Mouse (Mus musculus) frontal cortex, postnatal 14 days (tissue): ENCODE measurements at regions not wholly inside any gene's neighbourhood (a gene's known extent, or its start where the extent isn't known, plus 50 kb on each side); places are given as distances from the start of the nearest gene placed in this dataset.

ENCODE experiments used
- DNase-seq, 2 experiments: peaks; one replicate each; pipeline ENCODE4 v3.0.0; 2022; ENCODE audit warnings: low spot score in 2 of 2

DNA sequence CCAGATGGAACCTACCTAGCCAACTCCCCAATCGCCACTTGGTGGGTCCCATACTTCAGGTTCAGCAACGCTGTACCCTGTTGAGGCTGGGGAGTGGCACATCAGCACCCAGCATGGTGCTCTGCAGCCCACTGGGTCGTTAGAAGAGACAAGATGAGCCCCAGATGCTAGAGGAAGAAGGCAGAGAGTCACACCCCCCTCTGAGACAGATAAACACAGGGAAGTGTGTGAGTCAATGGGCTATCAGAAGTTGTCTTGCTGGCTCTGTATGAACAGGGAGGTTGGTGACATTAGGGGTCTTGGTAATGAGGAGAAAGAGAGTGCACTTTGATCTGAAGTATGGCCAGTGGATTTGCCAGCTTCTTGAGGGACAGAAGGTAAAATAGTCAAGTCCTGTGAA, 101.7 kb upstream of the Mki67 start:
- DNase-seq = no peak

DNA sequence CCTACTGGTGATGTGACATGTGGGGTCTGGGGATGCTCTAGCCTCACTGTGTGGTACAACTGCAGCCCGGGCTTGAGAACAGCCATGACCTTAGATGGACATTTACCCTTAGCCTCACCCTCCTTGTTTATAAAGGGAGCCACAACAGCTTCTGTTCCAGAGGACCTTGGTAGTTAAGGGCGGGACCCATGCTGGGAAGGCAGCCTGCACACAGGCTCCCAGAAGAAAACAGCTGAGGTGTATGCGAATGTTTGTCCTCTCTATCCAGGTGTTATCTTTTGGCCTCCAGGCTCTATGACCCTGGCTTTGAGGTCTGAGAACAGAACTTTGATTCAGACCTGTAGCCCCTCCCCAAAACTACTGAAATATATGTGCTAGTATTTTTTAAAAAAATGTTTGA, 102.1 kb upstream of the Mki67 start:
- DNase-seq = no peak

DNA sequence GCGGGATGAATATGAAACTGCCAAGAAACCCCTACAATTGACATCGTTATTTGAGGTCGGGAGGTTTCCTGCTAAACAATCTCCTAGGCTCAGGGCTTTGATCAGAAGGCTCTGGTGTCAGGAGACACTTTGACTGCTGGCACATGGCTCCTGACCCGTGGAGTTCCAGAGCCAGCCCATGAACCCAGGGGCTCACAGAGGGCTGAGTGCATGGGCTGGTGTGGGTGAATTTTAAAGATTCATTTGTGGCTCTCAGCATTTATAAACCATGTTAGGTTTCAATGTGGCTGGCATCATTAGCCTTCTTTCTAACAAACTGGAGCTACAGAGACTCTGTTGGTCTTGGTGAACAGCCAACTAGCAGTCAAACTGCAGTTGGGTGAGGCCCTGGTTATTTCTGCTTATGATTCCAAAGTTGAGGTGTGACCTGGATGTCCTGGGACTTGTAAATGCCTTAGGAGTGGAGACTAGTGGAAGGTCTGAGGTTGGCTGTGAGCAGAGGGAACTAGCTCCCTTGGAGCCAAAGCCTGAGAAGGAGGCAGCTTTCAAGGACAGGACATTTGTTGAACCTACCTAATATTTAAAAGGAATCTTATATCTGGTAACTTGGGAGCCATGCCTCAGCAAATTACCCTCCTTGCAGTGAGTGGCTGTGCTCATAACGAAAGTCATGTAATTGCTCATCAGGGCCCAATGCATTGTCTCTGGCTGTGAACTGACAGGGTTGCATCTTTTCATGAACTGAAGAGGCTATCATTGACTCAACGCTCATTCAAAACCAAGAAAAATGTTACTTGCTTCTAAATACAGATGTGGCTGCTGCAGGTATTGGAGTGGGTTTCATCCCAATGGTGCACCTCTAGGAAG, 108.0 kb upstream of the Mki67 start:
- DNase-seq = no peak

DNA sequence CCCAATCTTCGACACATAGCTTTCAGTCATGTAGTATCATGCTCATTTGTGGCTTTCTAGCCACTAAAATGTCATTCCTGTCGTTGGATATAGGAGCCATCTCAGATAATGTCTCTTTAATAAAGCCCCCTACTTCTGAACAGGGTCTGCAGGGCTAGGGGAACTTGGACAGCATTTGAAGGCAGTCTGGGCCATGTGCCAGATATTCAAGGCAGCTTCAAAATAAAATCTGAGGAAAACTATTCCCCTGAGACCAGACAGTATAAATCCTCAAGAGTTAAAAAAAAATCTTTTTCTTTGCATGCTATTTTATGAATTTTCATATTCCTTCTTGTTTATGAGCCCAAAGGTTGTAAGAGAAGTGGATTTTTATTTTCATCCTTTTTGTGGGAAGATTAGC, 113.1 kb upstream of the Mki67 start:
- no peak for DNase-seq

DNA sequence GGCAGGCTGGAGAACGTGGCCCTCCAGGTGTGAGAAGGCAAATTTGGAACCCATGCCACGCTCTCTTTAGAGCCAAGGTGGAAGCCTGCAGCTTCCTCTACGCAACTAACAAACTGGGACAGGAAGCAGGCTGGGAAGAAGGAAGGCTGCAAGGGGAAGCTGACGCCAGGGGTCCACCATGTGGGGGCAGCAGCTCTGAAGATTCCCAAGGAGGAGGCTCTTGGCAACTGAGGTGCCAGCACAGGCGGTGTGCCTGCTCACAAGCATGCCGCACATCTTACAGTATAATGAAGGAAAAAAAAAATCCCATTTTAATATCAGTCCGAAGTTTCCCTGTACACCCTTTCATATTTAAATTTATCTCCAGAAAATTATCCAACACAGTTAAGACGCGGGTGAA, 117.3 kb upstream of the Mki67 start:
- DNase-seq = no peak

DNA sequence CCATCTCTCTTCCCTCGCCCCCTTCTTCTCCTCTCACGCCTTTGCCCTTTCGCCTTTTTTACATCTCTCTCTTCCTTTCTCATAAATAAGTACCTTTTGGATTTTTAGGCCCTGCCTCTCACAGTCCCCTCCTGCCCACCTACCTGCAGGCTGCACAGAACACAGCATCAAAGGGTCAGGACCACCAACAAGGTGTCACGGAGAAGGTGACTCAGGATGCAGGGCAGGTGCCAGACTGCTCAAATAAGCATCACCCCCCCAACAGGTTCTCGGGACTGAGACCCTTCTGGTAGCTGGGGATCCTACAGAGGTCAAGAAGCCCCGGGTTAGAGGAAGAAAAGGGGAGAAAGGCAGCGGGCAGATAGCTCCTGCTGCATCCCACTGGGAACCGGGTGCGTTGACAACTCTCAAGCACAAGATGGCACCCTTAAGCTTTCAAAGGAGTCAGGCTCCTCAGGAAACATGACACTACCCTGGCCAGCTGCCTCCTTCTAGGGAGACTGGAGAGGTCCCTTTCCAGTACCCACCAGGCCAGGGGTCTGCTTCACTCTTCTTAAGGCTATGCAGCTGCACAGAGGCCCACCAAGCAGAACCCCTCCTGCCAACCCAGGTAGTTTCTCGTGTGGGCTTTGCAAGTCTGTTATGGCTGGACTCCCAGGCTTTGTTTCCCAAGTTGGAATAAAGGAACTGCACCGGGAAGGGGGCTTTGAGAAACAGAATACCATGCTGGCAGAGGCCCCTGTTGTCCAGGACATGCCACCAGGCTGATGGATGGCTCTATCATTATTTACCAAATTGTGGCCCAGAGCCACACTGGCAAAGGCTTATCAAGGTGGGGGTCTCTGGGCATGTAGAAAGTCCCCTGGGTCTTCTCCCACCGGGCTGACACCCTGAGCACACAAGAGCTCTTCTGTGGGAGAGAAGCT, 120.9 kb upstream of the Mki67 start:
- DNase-seq = peak; percentile 51 to 73

DNA sequence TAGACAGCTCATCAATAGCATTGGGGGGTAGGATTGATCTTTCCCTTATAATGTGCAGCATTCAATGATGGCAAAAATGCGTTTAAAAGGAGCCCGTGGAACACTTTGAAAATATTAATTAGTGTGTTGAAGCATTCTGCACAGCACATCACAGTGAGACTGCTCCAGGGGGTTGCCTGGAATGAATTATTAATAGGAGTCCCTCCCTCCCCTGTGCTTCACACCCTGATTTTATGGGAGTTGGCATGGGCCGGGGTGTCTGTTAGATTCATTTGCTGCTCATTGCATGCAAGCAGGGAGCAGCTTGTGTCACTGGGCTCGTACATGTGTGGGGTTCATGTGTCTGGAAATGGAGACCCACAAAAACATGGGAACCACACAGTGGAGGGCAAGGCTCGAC, 127.9 kb upstream of the Mki67 start:
- DNase-seq = no peak

DNA sequence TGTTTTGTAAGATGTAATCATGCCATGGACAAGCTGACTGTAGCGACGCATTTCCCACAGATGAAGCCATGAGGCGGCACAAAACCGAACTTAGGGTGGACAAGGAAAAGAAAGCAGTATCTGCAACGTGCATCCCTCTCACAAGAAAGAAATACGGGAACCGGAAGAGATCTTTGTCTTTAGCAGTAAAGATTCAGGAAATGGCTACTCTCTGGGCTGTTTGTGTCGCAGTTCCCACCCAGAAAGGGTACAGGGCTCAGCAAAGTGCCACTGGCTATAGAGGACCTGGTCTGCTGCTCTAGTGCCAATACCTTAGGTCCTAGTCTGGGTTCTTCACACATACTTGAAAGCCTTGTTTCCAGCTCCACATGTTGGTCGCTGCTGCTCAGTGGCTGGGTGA, 131.1 kb upstream of the Mki67 start:
- DNase-seq = no peak

DNA sequence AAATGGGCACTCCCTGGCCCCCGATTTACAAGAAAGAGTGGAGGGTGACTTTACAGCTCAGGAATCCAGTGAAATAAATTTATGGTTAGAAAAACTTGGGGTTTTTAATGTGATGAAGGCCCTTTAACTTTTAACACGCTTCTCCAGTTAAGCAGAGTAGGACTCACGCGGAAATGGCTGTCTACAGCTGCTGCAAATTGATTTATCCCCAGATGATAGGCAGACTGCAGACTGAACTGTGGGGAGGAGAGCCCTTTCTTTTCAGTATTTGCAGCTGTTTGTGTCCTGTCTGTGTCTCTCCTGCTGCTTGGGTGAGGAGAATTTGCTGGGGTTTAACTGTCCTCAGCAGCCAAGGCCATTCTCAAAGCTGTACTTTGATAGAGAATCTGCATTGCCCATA, 132.0 kb upstream of the Mki67 start:
- DNase-seq = no peak

DNA sequence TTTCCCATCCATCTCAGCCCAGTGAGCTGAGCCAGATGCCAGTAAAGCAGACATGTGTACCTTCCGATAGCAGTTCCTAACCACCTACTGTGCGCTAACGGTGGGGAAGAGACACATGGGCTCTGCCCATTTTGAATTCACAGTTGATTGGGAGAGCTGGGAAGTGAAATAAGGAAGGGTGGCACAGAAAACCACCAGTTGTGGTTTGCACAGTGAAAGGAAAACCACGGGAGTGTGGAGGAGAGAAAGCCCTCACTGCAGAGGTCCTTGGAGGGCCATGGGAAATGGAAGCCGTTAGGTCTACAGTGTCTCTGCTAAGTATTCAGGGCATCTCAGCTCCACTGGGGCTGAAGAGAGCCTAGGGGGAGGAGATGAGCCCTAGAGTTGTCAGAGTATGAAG, 132.7 kb upstream of the Mki67 start:
- DNase-seq = no peak

DNA sequence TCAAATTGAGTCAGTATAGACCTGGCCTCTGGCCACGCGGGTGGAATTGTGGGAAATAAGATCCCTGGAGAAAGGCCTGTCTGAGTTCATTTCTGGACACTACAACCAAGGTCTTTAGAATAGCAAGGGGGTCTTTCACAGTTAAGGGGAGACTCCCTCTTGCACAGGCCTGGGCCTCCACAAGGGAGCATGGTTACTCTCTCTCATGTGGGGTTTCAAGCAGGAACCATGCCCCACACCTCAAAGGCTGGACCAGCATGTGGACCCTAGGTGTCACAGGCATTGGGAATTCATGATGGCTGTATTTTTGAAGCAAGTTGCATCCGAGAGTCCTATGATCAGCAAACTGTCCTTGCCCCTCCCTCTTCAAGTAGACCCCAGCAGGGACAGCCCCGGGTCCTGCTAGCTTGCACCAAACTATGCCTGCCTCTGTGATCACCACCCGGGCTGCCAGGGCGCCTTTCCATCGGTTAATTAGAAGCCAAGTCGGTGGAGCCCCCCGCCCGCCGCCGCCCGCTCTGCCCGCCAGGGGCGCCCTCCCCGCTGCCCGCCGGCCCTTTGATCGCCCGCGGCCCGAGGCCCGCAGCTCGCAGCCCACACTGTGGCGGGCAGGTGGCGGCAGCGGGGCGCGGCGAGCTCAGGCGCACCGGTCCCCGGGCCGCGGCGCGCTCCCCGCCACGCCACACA, 137.1 kb upstream of the Mki67 start:
- DNase-seq = no peak

DNA sequence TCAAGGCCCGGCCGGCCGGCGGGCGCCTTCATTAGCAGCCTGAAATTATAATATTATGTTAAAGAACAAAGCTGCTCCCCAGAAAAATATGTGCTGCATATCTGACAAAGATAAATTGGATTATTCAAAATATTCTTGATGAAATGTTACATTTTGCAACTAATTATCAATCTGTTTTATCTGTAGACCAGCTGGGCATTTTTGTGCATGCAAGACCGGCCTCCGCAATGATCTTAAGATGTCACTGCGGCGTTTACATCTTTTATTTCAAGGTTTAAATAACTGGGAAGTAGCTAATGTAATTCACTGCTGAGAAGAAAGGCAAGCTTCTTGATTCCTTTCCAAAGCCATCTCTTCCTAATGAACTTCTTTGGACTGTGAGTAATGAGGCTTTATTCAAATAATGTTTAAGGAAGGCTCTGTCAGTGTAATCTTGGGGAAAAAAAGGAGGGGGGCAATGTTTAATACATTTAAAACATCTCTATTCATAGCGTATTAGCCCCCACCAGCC, 137.7 kb upstream of the Mki67 start:
- no peak for DNase-seq

DNA sequence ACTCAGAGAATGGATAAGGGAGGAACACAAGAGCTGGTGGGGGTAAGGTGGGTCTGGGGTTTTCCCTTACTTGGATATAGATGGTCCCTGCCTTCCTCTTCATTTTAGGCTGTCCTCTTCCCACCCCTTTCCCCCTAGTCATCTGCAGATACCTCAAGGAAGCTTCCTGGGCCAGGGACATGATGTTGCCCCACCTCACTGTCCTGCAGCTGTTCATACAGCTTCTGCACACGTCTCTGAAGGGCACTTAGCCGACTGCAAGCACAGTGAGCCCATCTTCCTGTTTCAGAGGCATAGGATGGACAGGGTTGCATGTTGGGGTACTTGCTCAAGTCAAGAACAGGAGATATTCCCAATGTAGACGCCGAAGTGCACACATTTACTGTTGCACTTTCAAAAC, 144.1 kb upstream of the Mki67 start:
- no peak for DNase-seq

DNA sequence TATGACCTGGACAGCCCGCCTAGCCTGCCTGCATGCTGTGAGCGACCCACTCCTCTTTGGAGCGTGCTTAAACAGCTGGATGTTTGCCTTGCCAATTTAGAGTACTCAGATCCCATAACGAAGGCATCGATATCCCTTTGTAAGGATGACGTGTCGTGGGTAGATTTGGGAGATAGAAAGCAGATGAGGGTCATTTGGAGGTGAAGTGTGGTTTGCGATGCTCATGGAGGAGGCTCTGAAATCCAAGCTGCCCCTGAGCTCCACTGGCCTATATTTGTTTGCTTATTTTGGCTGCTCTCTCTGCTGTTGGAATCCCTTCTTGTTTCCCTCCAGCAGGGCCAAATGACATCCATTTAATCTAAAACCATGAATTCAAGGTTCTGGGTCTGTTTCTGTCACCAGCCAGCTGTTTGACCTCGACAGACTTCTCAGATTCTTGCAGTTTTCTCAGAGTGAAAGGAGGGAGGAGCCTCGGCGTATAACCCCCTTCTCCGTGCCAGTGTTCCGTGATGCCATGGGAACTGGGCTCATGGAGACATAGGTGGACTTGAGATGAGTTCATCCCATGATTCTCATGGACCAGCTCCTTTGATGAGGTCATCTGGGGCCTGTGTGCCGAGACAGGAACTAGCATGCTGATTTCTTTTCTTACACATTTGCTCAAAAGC, 144.7 kb upstream of the Mki67 start:
- DNase-seq = no peak

DNA sequence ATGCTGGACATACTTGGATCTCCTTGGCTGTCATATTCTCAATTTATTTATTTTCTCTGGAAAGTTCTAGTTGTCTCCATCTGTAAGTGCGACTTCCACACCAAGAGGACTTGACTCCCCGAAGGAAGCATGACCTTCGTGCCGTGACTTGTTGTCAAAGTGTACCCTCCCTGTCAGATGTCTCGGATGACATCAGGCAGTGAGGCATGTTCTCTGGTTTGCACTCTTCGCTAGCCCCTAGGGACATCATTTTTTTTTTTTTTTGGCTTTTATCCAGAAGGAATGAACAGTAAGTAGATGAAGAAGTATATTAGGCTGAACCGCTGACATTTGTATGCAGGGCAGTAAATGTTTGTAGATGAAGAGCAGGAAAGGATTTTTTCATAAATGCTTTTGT, 145.2 kb upstream of the Mki67 start:
- DNase-seq = no peak

DNA sequence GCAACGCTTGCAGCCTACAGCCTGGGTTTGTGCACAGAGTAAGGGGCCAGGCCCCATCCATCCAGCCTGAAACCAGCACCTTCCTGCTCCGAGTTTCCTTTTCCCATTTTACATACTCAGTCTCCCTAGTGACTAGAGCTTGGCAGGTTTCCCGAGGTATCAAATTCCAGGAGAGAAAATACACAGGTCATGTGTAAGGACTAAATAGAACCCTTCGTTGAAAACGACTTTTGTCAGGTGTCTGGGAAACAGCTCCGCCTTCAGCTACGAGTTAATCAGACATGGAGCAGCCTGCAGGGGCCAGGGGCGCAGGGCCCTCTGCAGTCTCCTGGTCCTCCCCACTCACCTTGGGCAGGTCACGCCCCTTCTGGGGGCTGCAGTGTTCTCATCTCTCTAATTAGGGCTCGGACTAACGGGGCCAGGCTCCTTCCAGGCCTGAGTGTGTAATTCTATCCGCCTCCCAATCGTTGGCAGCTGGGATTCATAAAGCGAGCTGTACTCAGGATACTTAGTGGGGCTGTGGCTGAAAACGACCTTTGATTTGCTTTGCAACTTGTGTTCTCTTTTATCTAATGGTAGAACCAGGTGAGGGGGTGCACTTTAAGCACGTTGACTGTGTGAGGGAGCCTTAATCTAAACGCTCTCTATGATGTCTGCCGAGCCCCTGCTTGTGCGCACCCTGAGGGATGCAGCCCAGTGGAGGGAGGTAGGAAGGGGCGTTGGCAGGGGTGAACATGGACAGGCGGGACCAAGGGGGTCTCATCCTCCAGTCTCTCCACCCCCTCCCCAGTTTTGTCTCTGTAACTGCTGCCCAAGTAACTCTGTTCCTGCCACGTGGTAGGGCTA, 147.6 kb upstream of the Mki67 start:
- no peak for DNase-seq

DNA sequence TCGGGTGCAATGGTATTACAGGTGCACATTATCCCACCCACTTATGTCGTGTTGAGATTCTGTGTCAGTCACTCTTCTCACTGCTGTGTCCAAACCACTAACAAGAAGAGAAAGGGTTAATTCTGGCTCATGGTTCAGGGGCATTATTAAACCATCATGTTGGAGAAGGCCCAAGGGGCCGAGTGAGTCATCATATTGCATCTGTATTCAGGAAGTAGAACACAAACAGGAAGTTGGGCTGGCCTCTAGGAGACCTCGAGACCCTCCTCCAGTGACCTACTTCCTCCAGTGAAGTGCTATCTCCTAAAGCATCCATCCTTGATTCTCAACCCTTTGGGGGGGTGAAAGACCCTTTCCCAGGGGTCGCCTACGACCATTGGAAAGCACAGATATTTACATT, 154.8 kb upstream of the Mki67 start:
- DNase-seq = no peak

DNA sequence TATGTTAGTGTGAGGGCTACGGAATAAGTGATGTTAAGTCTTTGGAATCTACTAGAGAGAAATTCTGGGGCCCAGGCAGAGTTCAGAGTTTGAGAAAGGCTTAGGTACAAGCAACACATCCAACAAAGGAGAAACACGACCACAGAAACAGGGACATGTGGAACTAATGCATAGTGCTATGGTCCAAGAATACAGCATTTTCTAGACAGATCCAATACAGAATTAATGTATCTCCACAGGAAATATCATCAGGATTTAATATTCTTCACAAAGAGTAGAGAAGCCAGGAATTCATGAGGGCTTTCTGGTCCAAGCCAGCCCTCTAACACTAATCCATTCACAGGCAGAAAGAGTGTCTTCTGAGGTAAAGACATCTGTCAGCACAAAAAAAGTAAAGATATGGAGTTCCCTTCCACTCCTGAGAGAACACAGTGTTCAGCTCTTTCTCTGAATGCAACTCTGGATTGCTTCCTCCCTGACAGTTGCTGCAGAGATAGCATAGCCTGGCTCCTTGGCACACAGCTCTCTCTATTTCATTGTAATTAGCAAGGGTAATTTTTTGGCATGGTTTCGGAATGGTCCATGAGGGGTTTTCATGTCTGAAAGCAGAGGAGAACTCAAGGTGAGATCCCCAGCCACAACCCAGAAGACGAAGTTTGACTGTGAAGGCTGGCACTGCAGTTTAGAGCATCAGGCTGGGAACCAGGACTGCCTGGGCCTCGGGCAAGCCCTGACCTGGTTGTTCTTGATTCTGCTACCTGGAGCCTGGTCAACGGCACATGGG, 161.1 kb upstream of the Mki67 start:
- DNase-seq = no peak

DNA sequence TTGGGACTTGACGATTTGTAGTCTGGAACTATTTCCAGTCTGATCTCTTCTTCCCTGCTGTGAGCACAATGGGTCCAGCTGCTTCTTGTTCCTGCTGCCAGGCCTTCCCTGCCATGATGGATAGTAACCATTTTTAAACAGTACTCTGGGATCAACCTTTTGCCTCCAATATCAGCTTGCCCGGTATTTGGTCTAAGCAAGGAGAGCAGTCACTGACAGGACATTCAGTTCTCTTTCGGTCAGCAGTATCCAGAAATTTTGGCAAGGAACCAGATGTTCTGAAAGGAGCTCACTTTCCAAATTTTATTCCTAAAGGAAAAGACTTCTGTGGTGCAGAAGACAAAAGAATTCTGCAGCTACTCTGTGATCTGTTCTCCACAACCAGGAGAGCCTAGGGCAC, 162.6 kb upstream of the Mki67 start:
- DNase-seq = no peak

DNA sequence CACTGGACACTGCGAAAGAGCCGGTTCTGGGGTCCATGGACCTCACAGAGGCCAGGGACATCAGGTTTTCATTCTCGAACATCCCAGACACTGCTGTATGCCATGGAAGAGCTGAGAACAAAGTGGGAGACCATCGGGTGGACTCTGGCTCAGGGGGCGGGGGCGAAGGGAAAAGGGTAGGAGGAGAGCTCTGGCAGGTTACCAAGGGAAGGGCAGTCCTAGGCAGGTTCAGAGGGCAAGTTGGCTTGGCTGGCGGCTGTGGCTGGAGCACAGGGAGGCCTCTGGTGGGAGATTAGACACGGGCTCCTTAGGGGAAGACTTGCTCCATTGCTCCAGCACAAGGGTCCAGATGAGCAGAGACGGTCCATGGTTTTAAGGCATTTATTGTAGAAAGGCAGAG, 164.3 kb upstream of the Mki67 start:
- no peak for DNase-seq
